Mouse (Mus musculus) myocyte (in vitro differentiated cells): Measurements from ENCODE around the gene Ythdf1. TPM values are rescaled to one million over a fixed set of nuclear protein-coding genes. Genes with fewer than 3 reads are reported as not detected.

ENCODE experiments used
- H3K27me3 ChIP-seq: one replicate; pipeline ENCODE4 v1.6.1; 2011; ENCODE audit not compliant: control insufficient read depth, insufficient read depth, insufficient read length
- H3K36me3 ChIP-seq: one replicate; pipeline ENCODE4 v1.6.1; 2011; ENCODE audit not compliant: control insufficient read depth, insufficient read depth
- H3K4me2 ChIP-seq: one replicate; pipeline ENCODE4 v1.6.1; 2011; ENCODE audit warnings: low read depth, control low read depth
- H3K4me3 ChIP-seq: one replicate; pipeline ENCODE4 v1.5.1; 2011; ENCODE audit warnings: mild to moderate bottlenecking, control low read depth, moderate library complexity
- H3K79me2 ChIP-seq: one replicate; pipeline ENCODE4 v1.6.1; 2011; ENCODE audit not compliant: control insufficient read depth, insufficient read depth
- H3ac ChIP-seq: one replicate; pipeline ENCODE4 v1.6.1; 2011; ENCODE audit not compliant: control insufficient read depth, insufficient read length
- CEBPB ChIP-seq: IDR thresholded peaks from 2 replicates; pipeline ENCODE4 v1.6.1; 2011; ENCODE audit warnings: mild to moderate bottlenecking, moderate library complexity; ENCODE audit not compliant: poor library complexity, insufficient read depth, severe bottlenecking
- E2F4 ChIP-seq: IDR thresholded peaks from one replicate; pipeline ENCODE4 v1.6.1; 2011; ENCODE audit warnings: mild to moderate bottlenecking, control low read depth, moderate library complexity; ENCODE audit not compliant: insufficient read depth
- MAX ChIP-seq: IDR thresholded peaks from one replicate; pipeline ENCODE4 v1.6.1; 2011; ENCODE audit warnings: low read depth, mild to moderate bottlenecking, control low read depth
- MYOD1 ChIP-seq, 3 experiments: IDR thresholded peaks; one replicate each; pipeline ENCODE4 v1.6.1; 2011; ENCODE audit warnings: control low read depth in 2 of 3, low read depth in 2 of 3, mild to moderate bottlenecking in 2 of 3, moderate library complexity in 1 of 3; ENCODE audit not compliant: insufficient read length in 2 of 3, control insufficient read depth in 1 of 3
- MYOG ChIP-seq, 3 experiments: IDR thresholded peaks; one replicate each; pipeline ENCODE4 v1.6.1; 2011; ENCODE audit warnings: control low read depth in 2 of 3, low read depth in 2 of 3, mild to moderate bottlenecking in 2 of 3; ENCODE audit not compliant: insufficient read length in 2 of 3, control insufficient read depth in 1 of 3, insufficient read depth in 1 of 3
- POLR2A ChIP-seq: IDR thresholded peaks from one replicate; pipeline ENCODE4 v1.6.1; 2011; ENCODE audit warnings: low read depth, mild to moderate bottlenecking, control low read depth, moderate library complexity; ENCODE audit not compliant: insufficient read length
- POLR2AphosphoS2 ChIP-seq: IDR thresholded peaks from one replicate; pipeline ENCODE4 v1.6.1; 2011; ENCODE audit warnings: low read depth, control low read depth; ENCODE audit not compliant: insufficient read length
- REST ChIP-seq: IDR thresholded peaks from one replicate; pipeline ENCODE4 v1.6.1; 2011; ENCODE audit warnings: mild to moderate bottlenecking, control low read depth, moderate library complexity; ENCODE audit not compliant: insufficient read depth, insufficient read length
- TCF3 ChIP-seq: IDR thresholded peaks from one replicate; pipeline ENCODE4 v1.6.1; 2011; ENCODE audit warnings: low read depth, control low read depth; ENCODE audit not compliant: insufficient read length
- USF1 ChIP-seq: IDR thresholded peaks from one replicate; pipeline ENCODE4 v1.6.1; 2011; ENCODE audit warnings: low read depth, mild to moderate bottlenecking, control low read depth, moderate library complexity
- polyA plus RNA-seq: library from polyadenylated mRNA; unstranded; fragments of >200 nt; fragmentation: generic; extraction: Trizol; gene quantifications from one replicate; pipeline ENCODE4 v1.2.1, GENCODE M21; 2012; ENCODE audit warnings: missing spikeins

Ythdf1 gene
- polyA plus RNA-seq, 1 experiment = 34.5 TPM

- H3K4me3 ChIP-seq = no peak overlapping the region
- H3ac ChIP-seq = no peak overlapping the region
- H3K4me2 ChIP-seq = no peak overlapping the region
- H3K79me2 ChIP-seq = no peaks in the 10 kb centered on the region
- no peaks in the 10 kb centered on the region for H3K36me3 ChIP-seq
- peaks cover 35% of the 10 kb centered on the region for H3K27me3 ChIP-seq
- no peak for TF ChIP-seq E2F4
- no peak for TF ChIP-seq CEBPB
- TF ChIP-seq REST = no peak
- no peak for TF ChIP-seq MYOD1 (IDR thresholded peaks at IDR 0.05; ENCODE audit: control insufficient read depth in 1 of 3, insufficient read length in 2 of 3, low read depth in 2 of 3)
- TF ChIP-seq POLR2AphosphoS2 = no peak
- TF ChIP-seq MYOG (IDR thresholded peaks at IDR 0.05; ENCODE audit: control insufficient read depth in 1 of 3, insufficient read depth in 1 of 3, insufficient read length in 2 of 3, low read depth in 2 of 3) = no peak
- no peak for TF ChIP-seq POLR2A
- TF ChIP-seq TCF3 = no peak
- TF ChIP-seq MAX = no peak
- no peak for TF ChIP-seq USF1
These were observed 65.7 kb downstream of the Ythdf1 start for GRCm38 (mm10) chr2:180855005-180855544.

Other genes starting within 250 kb of the Ythdf1 start
- 9.3 TPM for gene Dido1, start 210.9 kb downstream of the Ythdf1 start, polyA plus RNA-seq
- gene Gid8, start 210.8 kb downstream of the Ythdf1 start, polyA plus RNA-seq = 44.9 TPM
- 0.22 TPM for gene Slc17a9, start 195.7 kb downstream of the Ythdf1 start, polyA plus RNA-seq
- gene Bhlhe23, start 144.0 kb downstream of the Ythdf1 start, polyA plus RNA-seq = not detected
- gene Birc7, start 8.1 kb upstream of the Ythdf1 start, polyA plus RNA-seq = not detected
- gene Nkain4, start 33.8 kb upstream of the Ythdf1 start, polyA plus RNA-seq = not detected
- 55.4 TPM for gene Arfgap1, start 46.3 kb upstream of the Ythdf1 start, polyA plus RNA-seq
- 0.24 TPM for gene Col20a1, start 65.6 kb upstream of the Ythdf1 start, polyA plus RNA-seq
- gene Chrna4, start 122.6 kb upstream of the Ythdf1 start, polyA plus RNA-seq = not detected
- not detected for gene Kcnq2, start 214.4 kb upstream of the Ythdf1 start, polyA plus RNA-seq
- gene Eef1a2, start 236.1 kb upstream of the Ythdf1 start, polyA plus RNA-seq = 0.60 TPM